Mouse (Mus musculus) intestine, embryonic 16.5 days (tissue): ENCODE results near the gene Hnrnpa0. TPM values are rescaled to one million over a fixed set of nuclear protein-coding genes. Genes with fewer than 3 reads are reported as not detected.

Source experiments
- ATAC-seq: fragments of 200-750 bp; cut with Nextera tagmentation; 2 replicates; pipeline ENCODE4 v1.8.0; 2017; ENCODE audit warnings: moderate TSS enrichment, moderate library complexity
- H3K27ac ChIP-seq: fragments of 300-500 bp; sonication (generic); 2 replicates; pipeline ENCODE4 v1.5.1; 2014; ENCODE audit warnings: mild to moderate bottlenecking, low read length
- H3K27me3 ChIP-seq: fragments of 300-500 bp; sonication (generic); replicated peaks from 2 replicates; pipeline ENCODE4 v1.6.1; 2014; ENCODE audit warnings: low read length, control low read depth, mixed read lengths; ENCODE audit not compliant: control insufficient read depth, insufficient read depth
- H3K36me3 ChIP-seq: fragments of 300-500 bp; sonication (generic); 2 replicates; pipeline ENCODE4 v1.6.1; 2014; ENCODE audit warnings: low read length, control low read depth; ENCODE audit not compliant: control insufficient read depth, insufficient read depth
- H3K4me1 ChIP-seq: fragments of 300-500 bp; sonication (generic); 2 replicates; pipeline ENCODE4 v1.6.1; 2014; ENCODE audit warnings: low read length, control low read depth, mixed read lengths; ENCODE audit not compliant: control insufficient read depth, insufficient read depth
- H3K4me2 ChIP-seq: fragments of 300-500 bp; sonication (generic); 2 replicates; pipeline ENCODE4 v1.6.1; 2014; ENCODE audit warnings: low read depth, low read length, control low read depth
- H3K4me3 ChIP-seq: fragments of 300-500 bp; sonication (generic); 2 replicates; pipeline ENCODE4 v1.5.1; 2014; ENCODE audit warnings: mild to moderate bottlenecking, low read length
- H3K9ac ChIP-seq: fragments of 300-500 bp; sonication (generic); 2 replicates; pipeline ENCODE4 v1.6.1; 2014; ENCODE audit warnings: low read depth, low read length
- H3K9me3 ChIP-seq: fragments of 300-500 bp; sonication (generic); 2 replicates; pipeline ENCODE4 v1.6.1; 2016; ENCODE audit warnings: low read length, control low read depth; ENCODE audit not compliant: control insufficient read depth
- WGBS: fragments of 180-500 bp; shearing (Covaris S2); extraction: QIAGEN DNeasy Blood & Tissue Kit; methylation state at CpG from one replicate; pipeline ENCODE4 v1.1.7; 2014; 5-methylcytosine and 5-hydroxymethylcytosine counted together
- polyA plus RNA-seq: library from polyadenylated mRNA; unstranded; fragments of >200 nt; fragmentation: Nextera tagmentation; extraction: Ambion mirVana; gene quantifications from 2 replicates; pipeline ENCODE4 v1.2.1, GENCODE M21; 2015

Gene Hnrnpa0
- polyA plus RNA-seq, 1 experiment from 2014 or later: 20.9 TPM

DNA sequence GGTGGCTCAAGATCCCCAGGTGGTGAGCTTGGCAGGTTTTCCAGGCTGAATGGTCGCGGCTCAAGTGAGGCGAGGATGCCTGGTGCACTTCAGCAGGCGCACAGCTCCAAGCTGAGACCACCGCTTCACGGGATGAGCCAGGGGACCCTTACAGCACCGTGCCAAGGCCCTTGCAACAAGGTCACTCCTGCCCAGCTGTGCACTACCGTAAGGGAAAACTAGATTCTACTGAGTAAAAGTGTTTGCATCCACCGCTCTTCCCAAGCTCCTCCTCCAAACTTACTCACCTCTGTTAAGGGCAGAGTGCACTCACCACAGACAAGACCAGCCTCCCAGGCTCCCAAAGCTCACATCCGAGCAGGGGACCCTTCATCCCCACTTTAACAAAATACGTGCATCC lies 44.8 kb downstream of the Hnrnpa0 start:
- Histone ChIP-seq H3K9me3 (no peaks in the 10 kb centered on the region), H3K27me3 (no peaks in the 10 kb centered on the region), H3K36me3 (no peaks in the 10 kb centered on the region), H3K4me1 (no peaks in the 10 kb centered on the region), H3K4me3 (no peak overlapping the region), H3K4me2 (no peak overlapping the region), H3K9ac (no peak overlapping the region), H3K27ac (no peak overlapping the region)
- no peak for ATAC-seq
- 74% methylated on average over 11 of the region's 11 CpGs for WGBS

DNA sequence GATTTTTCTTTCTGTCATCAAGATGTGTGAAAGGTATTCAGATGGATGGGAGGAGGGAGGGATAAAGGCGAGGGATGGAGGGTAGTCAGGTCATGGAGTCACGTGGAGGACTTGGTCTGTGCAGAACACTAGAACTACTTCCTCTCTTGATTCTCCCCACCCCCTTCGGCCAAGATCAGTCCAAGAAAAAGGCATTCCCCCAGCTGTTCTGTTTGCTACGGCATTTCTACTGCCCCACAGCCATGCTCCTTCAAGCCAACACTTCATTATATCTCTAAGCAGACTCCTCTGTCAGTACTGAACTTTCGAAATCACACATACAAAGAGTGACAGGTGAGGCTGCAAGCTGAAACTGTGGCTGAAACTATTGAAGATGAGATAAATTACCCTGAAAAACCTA lies 45.3 kb downstream of the Hnrnpa0 start:
- Histone ChIP-seq H3K9ac (no peak overlapping the region), H3K4me2 (no peak overlapping the region), H3K27me3 (no peaks in the 10 kb centered on the region), H3K36me3 (no peaks in the 10 kb centered on the region), H3K4me1 (no peaks in the 10 kb centered on the region), H3K4me3 (no peak overlapping the region), H3K9me3 (no peaks in the 10 kb centered on the region), H3K27ac (no peak overlapping the region)
- ATAC-seq: no peak
- WGBS: 62% methylated on average over 5 of the region's 5 CpGs

DNA sequence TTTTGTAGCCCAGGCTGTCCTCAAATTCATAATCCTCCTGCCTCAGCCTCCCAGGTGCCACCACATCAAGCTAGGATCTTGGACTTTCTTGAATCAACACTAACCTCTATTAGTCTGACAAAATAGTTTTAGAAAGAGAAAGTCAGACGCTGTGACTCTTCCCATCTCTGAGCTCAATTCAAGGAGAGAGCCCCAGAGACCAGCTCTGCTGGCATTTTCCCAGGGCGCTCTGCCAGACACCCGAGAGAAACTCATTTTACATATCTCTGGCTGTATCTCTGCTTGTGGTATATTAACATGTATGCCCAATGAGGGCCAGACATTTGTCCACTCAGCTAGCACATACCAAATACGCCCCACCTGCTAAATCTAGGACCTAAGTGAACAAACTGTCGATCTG lies 50.0 kb downstream of the Hnrnpa0 start:
- no peak for ATAC-seq
- no peak overlapping the region for H3K27ac ChIP-seq
- no peak overlapping the region for H3K4me3 ChIP-seq
- no peaks in the 10 kb centered on the region for H3K27me3 ChIP-seq
- no peak overlapping the region for H3K4me2 ChIP-seq
- no peak overlapping the region for H3K9ac ChIP-seq
- 75% methylated on average over 5 of the region's 5 CpGs for WGBS
- H3K36me3 ChIP-seq: no peaks in the 10 kb centered on the region
- H3K4me1 ChIP-seq: 0 out of 2 replicates have a peak, but pooled peaks cover 2% of the 10 kb centered on the region
- no peaks in the 10 kb centered on the region for H3K9me3 ChIP-seq

Other genes with a start within 250 kb of the Hnrnpa0 start
- 1.7 and 2.5 TPM in 2 replicates for gene Spock1, start 220.2 kb downstream of the Hnrnpa0 start, polyA plus RNA-seq
- gene Klhl3, start 15.0 kb downstream of the Hnrnpa0 start, polyA plus RNA-seq: 1.9 and 2.4 TPM in 2 replicates
- gene Idnk, start 29.1 kb upstream of the Hnrnpa0 start, polyA plus RNA-seq: 53.8 and 54.1 TPM in 2 replicates
- gene Ubqln1, start 87.1 kb upstream of the Hnrnpa0 start, polyA plus RNA-seq: 80.2 and 83.9 TPM in 2 replicates
- 10.0 and 10.9 TPM in 2 replicates for gene Gkap1, start 147.1 kb upstream of the Hnrnpa0 start, polyA plus RNA-seq
- gene Kif27, start 230.6 kb upstream of the Hnrnpa0 start, polyA plus RNA-seq: 0.32 and 0.66 TPM in 2 replicates